ENCODE assay signal across 9 mouse cellular contexts in genomic region chr2:25576965-25577891, GRCm38 (mm10). TPM values are rescaled to one million over a fixed set of nuclear protein-coding genes. Genes with fewer than 3 reads are reported as not detected.
DNase-seq lines count a peak whose midpoint lies in the region; ATAC-seq and TF ChIP-seq lines count a peak whose summit lies in the region.
"Had no signal": no experiment of that assay in that cellular context is flagged by ENCODE, and none has a peak within 500 bp of the region (broad histone marks: within the 10 kb centered on the region; RNA-seq: fewer than 3 reads in every experiment).

No protein-coding gene starts in this region.

- no peak for TF ChIP-seq CTCF in left cerebral cortex, adult 2 months (IDR thresholded peaks at IDR 0.05)
- no peak for TF ChIP-seq CTCF in cortical plate, adult 2 months (IDR thresholded peaks at IDR 0.05; ENCODE audit: extremely low read depth, insufficient read depth, low read length)

- H3K27ac ChIP-seq in left cerebral cortex, adult 2 months, result peak overlapping the region; percentile 97
- H3K27ac ChIP-seq in cortical plate, adult 2 months (ENCODE audit: insufficient read depth, low read length), result peak overlapping the region; percentile 76
- H3K27ac ChIP-seq in intestine, embryonic 16.5 days (ENCODE audit: low read length), result no peak overlapping the region
- no peak overlapping the region for H3K27ac ChIP-seq in neural tube, embryonic 14.5 days (ENCODE audit: low read depth, low read length)

- 24% methylated on average over 92 of the region's 92 CpGs for WGBS in intestine, embryonic 16.5 days
- 13% methylated on average over 91 of the region's 92 CpGs for WGBS in neural tube, embryonic 14.5 days

- no peak overlapping the region for H3K4me3 ChIP-seq in left cerebral cortex, adult 2 months
- H3K4me3 ChIP-seq in cortical plate, adult 2 months (ENCODE audit: insufficient read depth, low read length), result no peak overlapping the region
- peak overlapping the region; percentile 36 for H3K4me3 ChIP-seq in intestine, embryonic 16.5 days (ENCODE audit: low read length)
- peak overlapping the region; percentile 16; the same call in 1 of the 2 replicates for H3K4me3 ChIP-seq in neural tube, embryonic 14.5 days (ENCODE audit: low read depth, low read length)
- H3K4me3 ChIP-seq: myocyte had no signal

- intact Hi-C loops in left cerebral cortex, adult 2 months (cut with DNase I), result no loop called here

- ATAC-seq in intestine, embryonic 16.5 days, result no peak
- no peak for ATAC-seq in neural tube, embryonic 14.5 days (ENCODE audit: low read depth)
- ATAC-seq in megakaryocyte-erythroid progenitor cell, adult 5-6 weeks (replicated peaks; ENCODE audit: low FRiP score, low TSS enrichment, poor library complexity, severe bottlenecking), result no peak

- peak; percentile 41 to 52 for DNase-seq in left cerebral cortex, adult 2 months (ENCODE audit: extremely low spot score in 1 of 2, low spot score in 2 of 2)
- no peak for DNase-seq in left cerebral cortex, adult 9 months (ENCODE audit: low spot score in 2 of 2)
- peak; percentile 65 for DNase-seq in ZHBTc4 (ENCODE audit: low read depth, low spot score)
- no peak for DNase-seq in spleen, postnatal 36 days (ENCODE audit: low spot score in 2 of 2)

- 0 out of 2 replicates have a peak, but pooled peaks cover 4% of the 10 kb centered on the region for H3K9me3 ChIP-seq in intestine, embryonic 16.5 days (ENCODE audit: control insufficient read depth, low read length)
- no peaks in the 10 kb centered on the region for H3K9me3 ChIP-seq in neural tube, embryonic 14.5 days (ENCODE audit: control insufficient read depth, low read length)

- H3K4me1 ChIP-seq in cortical plate, adult 2 months (ENCODE audit: control insufficient read depth, insufficient read depth, low read length), result peaks cover 10% of the 10 kb centered on the region
- H3K4me1 ChIP-seq in intestine, embryonic 16.5 days (ENCODE audit: control insufficient read depth, insufficient read depth, low read length), result peaks cover 79% of the 10 kb centered on the region
- H3K4me1 ChIP-seq in neural tube, embryonic 14.5 days (ENCODE audit: control insufficient read depth, insufficient read depth, low read length), result peaks cover 46% of the 10 kb centered on the region

- no peaks in the 10 kb centered on the region for H3K36me3 ChIP-seq in intestine, embryonic 16.5 days (ENCODE audit: control insufficient read depth, insufficient read depth, low read length)
- H3K36me3 ChIP-seq in neural tube, embryonic 14.5 days (ENCODE audit: control insufficient read depth, insufficient read depth, low read length), result peaks cover 3% of the 10 kb centered on the region; the same call in 1 of the 2 replicates

- peaks cover 49% of the 10 kb centered on the region for H3K27me3 ChIP-seq in intestine, embryonic 16.5 days (replicated peaks; ENCODE audit: control insufficient read depth, insufficient read depth, low read length)
- H3K27me3 ChIP-seq in neural tube, embryonic 14.5 days (ENCODE audit: control insufficient read depth, insufficient read depth, low read length), result peaks cover 41% of the 10 kb centered on the region

- peak overlapping the region; percentile 50 for H3K9ac ChIP-seq in intestine, embryonic 16.5 days (ENCODE audit: low read depth, low read length)
- no peak overlapping the region for H3K9ac ChIP-seq in neural tube, embryonic 14.5 days (replicated peaks; ENCODE audit: low read depth, low read length)

- peak overlapping the region; percentile 23 for H3K4me2 ChIP-seq in intestine, embryonic 16.5 days (ENCODE audit: low read depth, low read length)
- peak overlapping the region; percentile 27 for H3K4me2 ChIP-seq in neural tube, embryonic 14.5 days (ENCODE audit: low read depth, low read length)

- TF ChIP-seq POLR2A in cortical plate, adult 2 months (IDR thresholded peaks at IDR 0.05; ENCODE audit: extremely low read depth, insufficient read depth, low read length), result no peak

RNA-seq across cellular contexts. Expression of gene Phpt1, which starts 2.2 kb away (rescaled TPM):
- total RNA-seq in left cerebral cortex, adult 2 months (2021), result 10 to 100 TPM; 64.0 to 70.5 TPM
- polyA plus RNA-seq in cortical plate, adult 2 months (2012; rRNA removed), result 123 and 129 TPM in 2 replicates
- polyA plus RNA-seq in intestine, embryonic 16.5 days (2015; fragmentation: Nextera tagmentation; extraction: Ambion mirVana), result 145 and 176 TPM in 2 replicates
- 184 and 209 TPM in 2 replicates for polyA plus RNA-seq in neural tube, embryonic 14.5 days (2014; fragmentation: Nextera tagmentation; extraction: Ambion mirVana)
- total RNA-seq in megakaryocyte-erythroid progenitor cell, adult 5-6 weeks (2014; fragmentation: Nextera tagmentation), result 36.5 and 43.2 TPM in 2 replicates
- 19.1 and 25.2 TPM in 2 replicates for total RNA-seq in megakaryocyte-erythroid progenitor cell, adult 5-6 weeks (2017)

RNA-seq across cellular contexts. Expression of gene Mamdc4, which starts 2.6 kb away (rescaled TPM):
- total RNA-seq in left cerebral cortex, adult 2 months (2021), result 1 to 10 TPM; 1.8 to 2.6 TPM
- polyA plus RNA-seq in cortical plate, adult 2 months (2012; rRNA removed), result 1.1 and 1.2 TPM in 2 replicates
- 582 and 797 TPM in 2 replicates for polyA plus RNA-seq in intestine, embryonic 16.5 days (2015; fragmentation: Nextera tagmentation; extraction: Ambion mirVana)
- 2.2 and 2.3 TPM in 2 replicates for polyA plus RNA-seq in neural tube, embryonic 14.5 days (2014; fragmentation: Nextera tagmentation; extraction: Ambion mirVana)
- 6.5 and 8.1 TPM in 2 replicates for total RNA-seq in megakaryocyte-erythroid progenitor cell, adult 5-6 weeks (2014; fragmentation: Nextera tagmentation)
- total RNA-seq in megakaryocyte-erythroid progenitor cell, adult 5-6 weeks (2017), result 0.38 and 2.0 TPM in 2 replicates

RNA-seq across cellular contexts. Expression of gene Ajm1, which starts 4.3 kb away (rescaled TPM):
- 100 to 1,000 TPM; 102 to 104 TPM for total RNA-seq in left cerebral cortex, adult 2 months (2021)
- 115 and 125 TPM in 2 replicates for polyA plus RNA-seq in cortical plate, adult 2 months (2012; rRNA removed)
- polyA plus RNA-seq in intestine, embryonic 16.5 days (2015; fragmentation: Nextera tagmentation; extraction: Ambion mirVana), result 0.93 and 1.4 TPM in 2 replicates
- 8.1 and 13.3 TPM in 2 replicates for polyA plus RNA-seq in neural tube, embryonic 14.5 days (2014; fragmentation: Nextera tagmentation; extraction: Ambion mirVana)
- total RNA-seq in megakaryocyte-erythroid progenitor cell, adult 5-6 weeks (2014; fragmentation: Nextera tagmentation), result not detected in 2 replicates
- total RNA-seq in megakaryocyte-erythroid progenitor cell, adult 5-6 weeks (2017), result 0.09 TPM in 1 of 2 replicates, not detected in the other

RNA-seq across cellular contexts. Expression of gene Edf1, which starts 19.6 kb away (rescaled TPM):
- total RNA-seq in left cerebral cortex, adult 2 months (2021), result 100 to 1,000 TPM; 190 to 202 TPM
- 270 and 276 TPM in 2 replicates for polyA plus RNA-seq in cortical plate, adult 2 months (2012; rRNA removed)
- polyA plus RNA-seq in intestine, embryonic 16.5 days (2015; fragmentation: Nextera tagmentation; extraction: Ambion mirVana), result 343 and 364 TPM in 2 replicates
- 373 and 390 TPM in 2 replicates for polyA plus RNA-seq in neural tube, embryonic 14.5 days (2014; fragmentation: Nextera tagmentation; extraction: Ambion mirVana)
- total RNA-seq in megakaryocyte-erythroid progenitor cell, adult 5-6 weeks (2014; fragmentation: Nextera tagmentation), result 151 and 209 TPM in 2 replicates
- 60.9 and 105 TPM in 2 replicates for total RNA-seq in megakaryocyte-erythroid progenitor cell, adult 5-6 weeks (2017)

RNA-seq across cellular contexts. Expression of gene Traf2, which starts 30.5 kb away (rescaled TPM):
- 10 to 100 TPM; 10.4 to 11.0 TPM for total RNA-seq in left cerebral cortex, adult 2 months (2021)
- 8.4 and 9.1 TPM in 2 replicates for polyA plus RNA-seq in cortical plate, adult 2 months (2012; rRNA removed)
- 28.4 and 34.1 TPM in 2 replicates for polyA plus RNA-seq in intestine, embryonic 16.5 days (2015; fragmentation: Nextera tagmentation; extraction: Ambion mirVana)
- 12.6 and 14.8 TPM in 2 replicates for polyA plus RNA-seq in neural tube, embryonic 14.5 days (2014; fragmentation: Nextera tagmentation; extraction: Ambion mirVana)
- total RNA-seq in megakaryocyte-erythroid progenitor cell, adult 5-6 weeks (2014; fragmentation: Nextera tagmentation), result 19.2 and 22.4 TPM in 2 replicates
- total RNA-seq in megakaryocyte-erythroid progenitor cell, adult 5-6 weeks (2017), result 13.7 and 14.3 TPM in 2 replicates

Comparison
In these comparisons a context has a peak if more than half of its experiments do, and no peak if none do; other contexts are left out.
1. DNase-seq: peak in left cerebral cortex, adult 2 months (2 of 2) and ZHBTc4 (single experiment); none in left cerebral cortex, adult 9 months (0 of 2) and spleen, postnatal 36 days (0 of 2).
2. H3K27ac ChIP-seq: peak in left cerebral cortex, adult 2 months (single experiment) and cortical plate, adult 2 months (single experiment); none in intestine, embryonic 16.5 days (single experiment) and neural tube, embryonic 14.5 days (single experiment).
3. H3K4me3 ChIP-seq: peak in intestine, embryonic 16.5 days (single experiment) and neural tube, embryonic 14.5 days (single experiment); none in left cerebral cortex, adult 2 months (single experiment) and cortical plate, adult 2 months (single experiment).
4. RNA of gene Mamdc4, which starts 2.6 kb away (polyA plus RNA-seq): 582 to 797 TPM in intestine, embryonic 16.5 days; 2.2 to 2.3 TPM in neural tube, embryonic 14.5 days and 1.1 to 1.2 TPM in cortical plate, adult 2 months; every median in the first group is over 100 times any median in the second.